In the genomic region with DNA sequence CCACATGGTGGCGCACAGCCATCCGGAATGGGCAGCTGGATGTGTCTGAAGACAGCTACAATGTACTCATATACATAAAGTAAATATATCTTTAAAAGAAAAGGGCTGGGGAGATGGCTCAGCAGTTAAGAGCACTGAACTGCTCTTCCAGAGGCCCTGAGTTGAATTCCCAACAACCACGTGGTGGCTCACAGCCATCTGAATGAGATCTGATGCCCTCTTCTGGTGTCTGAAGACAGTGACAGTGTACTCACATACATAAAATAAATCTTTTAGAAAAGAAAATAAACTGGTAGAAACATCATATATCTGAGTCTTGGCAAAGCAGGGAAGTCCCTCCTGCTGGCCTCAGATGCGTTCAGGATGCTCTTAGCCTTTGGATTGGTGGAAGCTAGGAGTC, we compare ENCODE assay signal across 16 mouse cellular contexts. TPM values are rescaled to one million over a fixed set of nuclear protein-coding genes. Genes with fewer than 3 reads are reported as not detected.
DNase-seq lines count a peak whose midpoint lies in the region; ATAC-seq and TF ChIP-seq lines count a peak whose summit lies in the region.
"Had no signal": no experiment of that assay in that cellular context is flagged by ENCODE, and none has a peak within 500 bp of the region (broad histone marks: within the 10 kb centered on the region; RNA-seq: fewer than 3 reads in every experiment).

No protein-coding gene starts in this region.

- H3K9ac ChIP-seq in hindbrain, embryonic 14.5 days: no peak overlapping the region
- no peak overlapping the region for H3K9ac ChIP-seq in hindbrain, embryonic 11.5 days (ENCODE audit: low read depth, low read length)
- H3K9ac ChIP-seq in liver, embryonic 14.5 days (replicated peaks): no peak overlapping the region
- H3K9ac ChIP-seq in liver, embryonic 11.5 days (ENCODE audit: low read depth, low read length): no peak overlapping the region
- H3K9ac ChIP-seq in ES-Bruce4 (ENCODE audit: low read depth, poor library complexity, severe bottlenecking): no peak overlapping the region
- H3K9ac ChIP-seq: embryonic facial prominence, embryonic 12.5 days; forebrain, embryonic 12.5 days; hindbrain, embryonic 15.5 days; kidney, embryonic 15.5 days; limb, embryonic 15.5 days had no signal

- no peaks in the 10 kb centered on the region for H3K36me3 ChIP-seq in hindbrain, embryonic 14.5 days (replicated peaks; ENCODE audit: control insufficient read depth, insufficient read depth)
- no peaks in the 10 kb centered on the region for H3K36me3 ChIP-seq in hindbrain, embryonic 11.5 days (ENCODE audit: control insufficient read depth, insufficient read depth, low read length)
- H3K36me3 ChIP-seq in liver, embryonic 14.5 days (replicated peaks; ENCODE audit: control insufficient read depth, insufficient read depth, low read depth): no peaks in the 10 kb centered on the region
- no peaks in the 10 kb centered on the region for H3K36me3 ChIP-seq in liver, embryonic 11.5 days (ENCODE audit: control insufficient read depth, insufficient read depth, low read length)
- H3K36me3 ChIP-seq in ES-Bruce4 (ENCODE audit: control insufficient read depth, insufficient read depth, low read length, poor library complexity, severe bottlenecking): no peaks in the 10 kb centered on the region
- H3K36me3 ChIP-seq: embryonic facial prominence, embryonic 12.5 days; forebrain, embryonic 12.5 days; hindbrain, embryonic 15.5 days; kidney, embryonic 15.5 days; limb, embryonic 15.5 days had no signal

- DNase-seq in hindbrain, embryonic 14.5 days (ENCODE audit: low spot score): peak; percentile 31
- DNase-seq in hindbrain, embryonic 11.5 days (ENCODE audit: low spot score): no peak
- DNase-seq in liver, embryonic 14.5 days (ENCODE audit: low read depth in 3 of 3, low spot score in 3 of 3): no peak
- DNase-seq in liver, embryonic 11.5 days (ENCODE audit: low spot score): no peak
- no peak for DNase-seq in testis, postnatal 10 days (ENCODE audit: low spot score)
- no peak for DNase-seq in right cerebral cortex, adult 2 months (ENCODE audit: low spot score in 2 of 2)
- DNase-seq: gastrocnemius, postnatal 14 days; thymus, postnatal 4 days had no signal

- H3K4me1 ChIP-seq in hindbrain, embryonic 14.5 days (replicated peaks; ENCODE audit: control insufficient read depth, insufficient read depth, low read length): no peaks in the 10 kb centered on the region
- H3K4me1 ChIP-seq in hindbrain, embryonic 11.5 days (replicated peaks; ENCODE audit: control insufficient read depth, insufficient read depth, low read length): no peaks in the 10 kb centered on the region
- H3K4me1 ChIP-seq in liver, embryonic 14.5 days (replicated peaks; ENCODE audit: control insufficient read depth in 2 of 2, insufficient read depth in 2 of 2, low read length in 1 of 2): no peaks in the 10 kb centered on the region
- no peaks in the 10 kb centered on the region; the same call in 1 of the 2 replicates for H3K4me1 ChIP-seq in liver, embryonic 11.5 days (replicated peaks; ENCODE audit: control insufficient read depth, insufficient read depth, low read length)
- no peaks in the 10 kb centered on the region for H3K4me1 ChIP-seq in ES-Bruce4 (ENCODE audit: control insufficient read depth, insufficient read depth, low read length)
- no peaks in the 10 kb centered on the region for H3K4me1 ChIP-seq in cortical plate, adult 2 months (ENCODE audit: control insufficient read depth, insufficient read depth, low read length)

- H3K4me3 ChIP-seq in hindbrain, embryonic 14.5 days (replicated peaks; ENCODE audit: low read length): no peak overlapping the region
- no peak overlapping the region for H3K4me3 ChIP-seq in hindbrain, embryonic 11.5 days (ENCODE audit: low read depth, low read length)
- H3K4me3 ChIP-seq in liver, embryonic 14.5 days (ENCODE audit: insufficient read depth in 1 of 2, low read depth in 2 of 2, low read length in 2 of 2): no peak overlapping the region
- H3K4me3 ChIP-seq in liver, embryonic 11.5 days (ENCODE audit: low read depth, low read length): no peak overlapping the region
- no peak overlapping the region for H3K4me3 ChIP-seq in ES-Bruce4 (ENCODE audit: low read depth, low read length)
- no peak overlapping the region for H3K4me3 ChIP-seq in cortical plate, adult 2 months (ENCODE audit: insufficient read depth, low read length)
- H3K4me3 ChIP-seq: embryonic facial prominence, embryonic 12.5 days; forebrain, embryonic 12.5 days; hindbrain, embryonic 15.5 days; kidney, embryonic 15.5 days; limb, embryonic 15.5 days had no signal

- no peak for TF ChIP-seq EP300 in liver, embryonic 14.5 days (IDR thresholded peaks at IDR 0.05; ENCODE audit: low read depth)
- TF ChIP-seq EP300 in ES-Bruce4 (IDR thresholded peaks at IDR 0.05; ENCODE audit: insufficient read depth, low read depth, low read length): no peak

- TF ChIP-seq CTCF in liver, embryonic 14.5 days (IDR thresholded peaks at IDR 0.05; ENCODE audit: low read depth): 0 out of 2 replicates have a peak, but pooled peaks have one; percentile 3
- peak; percentile 0 for TF ChIP-seq CTCF in ES-Bruce4 (IDR thresholded peaks at IDR 0.05; ENCODE audit: low read depth, low read length)
- 0 out of 2 replicates have a peak, but pooled peaks have one; percentile 20 for TF ChIP-seq CTCF in cortical plate, adult 2 months (IDR thresholded peaks at IDR 0.05; ENCODE audit: extremely low read depth, insufficient read depth, low read length)

- H3K27me3 ChIP-seq in hindbrain, embryonic 14.5 days (ENCODE audit: control insufficient read depth, insufficient read depth, low read length): no peaks in the 10 kb centered on the region; the same call in 1 of the 2 replicates
- peaks cover 13% of the 10 kb centered on the region for H3K27me3 ChIP-seq in hindbrain, embryonic 11.5 days (ENCODE audit: control insufficient read depth, insufficient read depth, low read length)
- no peaks in the 10 kb centered on the region; the same call in none of the 2 replicates for H3K27me3 ChIP-seq in liver, embryonic 14.5 days (ENCODE audit: control insufficient read depth, insufficient read depth, low read length)
- H3K27me3 ChIP-seq in liver, embryonic 11.5 days (replicated peaks; ENCODE audit: control insufficient read depth, insufficient read depth, low read length): peaks cover 16% of the 10 kb centered on the region
- no peaks in the 10 kb centered on the region for H3K27me3 ChIP-seq in ES-Bruce4 (ENCODE audit: control insufficient read depth, insufficient read depth, low read length, poor library complexity, severe bottlenecking)

- H3K4me2 ChIP-seq in hindbrain, embryonic 14.5 days (replicated peaks): no peak overlapping the region
- H3K4me2 ChIP-seq in hindbrain, embryonic 11.5 days (replicated peaks; ENCODE audit: low read depth, low read length): no peak overlapping the region
- H3K4me2 ChIP-seq in liver, embryonic 14.5 days (ENCODE audit: low read depth): no peak overlapping the region
- no peak overlapping the region for H3K4me2 ChIP-seq in liver, embryonic 11.5 days
- H3K4me2 ChIP-seq: embryonic facial prominence, embryonic 12.5 days; forebrain, embryonic 12.5 days; hindbrain, embryonic 15.5 days; kidney, embryonic 15.5 days; limb, embryonic 15.5 days had no signal

- no peak for TF ChIP-seq POLR2A in ES-Bruce4 (IDR thresholded peaks at IDR 0.05; ENCODE audit: insufficient read depth, low read length)
- TF ChIP-seq POLR2A in cortical plate, adult 2 months (IDR thresholded peaks at IDR 0.05; ENCODE audit: extremely low read depth, insufficient read depth, low read length): no peak

- H3K9me3 ChIP-seq in hindbrain, embryonic 14.5 days (ENCODE audit: control insufficient read depth, low read length): no peaks in the 10 kb centered on the region
- H3K9me3 ChIP-seq in hindbrain, embryonic 11.5 days (ENCODE audit: control insufficient read depth, low read length): no peaks in the 10 kb centered on the region
- H3K9me3 ChIP-seq in liver, embryonic 14.5 days (ENCODE audit: control insufficient read depth, low read length): no peaks in the 10 kb centered on the region
- H3K9me3 ChIP-seq in liver, embryonic 11.5 days (ENCODE audit: control insufficient read depth, low read length): no peaks in the 10 kb centered on the region
- H3K9me3 ChIP-seq in ES-Bruce4 (replicated peaks; ENCODE audit: control insufficient read depth, insufficient read depth, low read length, poor library complexity, severe bottlenecking): no peaks in the 10 kb centered on the region
- H3K9me3 ChIP-seq: embryonic facial prominence, embryonic 12.5 days; forebrain, embryonic 12.5 days; hindbrain, embryonic 15.5 days; kidney, embryonic 15.5 days; limb, embryonic 15.5 days had no signal

- no peak overlapping the region for H3K27ac ChIP-seq in hindbrain, embryonic 14.5 days
- H3K27ac ChIP-seq in hindbrain, embryonic 11.5 days (ENCODE audit: low read depth, low read length): no peak overlapping the region
- H3K27ac ChIP-seq in liver, embryonic 14.5 days: no peak overlapping the region
- no peak overlapping the region for H3K27ac ChIP-seq in liver, embryonic 11.5 days (ENCODE audit: low read depth, low read length)
- H3K27ac ChIP-seq in ES-Bruce4 (ENCODE audit: insufficient read depth, low read length): no peak overlapping the region
- no peak overlapping the region for H3K27ac ChIP-seq in cortical plate, adult 2 months (ENCODE audit: insufficient read depth, low read length)
- H3K27ac ChIP-seq: embryonic facial prominence, embryonic 12.5 days; forebrain, embryonic 12.5 days; hindbrain, embryonic 15.5 days; kidney, embryonic 15.5 days; limb, embryonic 15.5 days had no signal

- WGBS in hindbrain, embryonic 14.5 days: 60% methylated on average over 4 of the region's 4 CpGs
- 61% methylated on average over 4 of the region's 4 CpGs for WGBS in hindbrain, embryonic 11.5 days
- WGBS in liver, embryonic 14.5 days (ENCODE audit: insufficient replicate concordance): 50% methylated on average over 4 of the region's 4 CpGs
- WGBS in liver, embryonic 11.5 days: 59% methylated on average over 4 of the region's 4 CpGs

- no peak for ATAC-seq in hindbrain, embryonic 14.5 days (ENCODE audit: low FRiP score)
- ATAC-seq in hindbrain, embryonic 11.5 days (ENCODE audit: low FRiP score): no peak
- no peak for ATAC-seq in liver, embryonic 14.5 days (ENCODE audit: insufficient read depth)
- no peak for ATAC-seq in liver, embryonic 11.5 days (replicated peaks; ENCODE audit: low FRiP score)

RNA-seq across cellular contexts. Expression of a gene that starts 3.3 kb away (rescaled TPM):
- polyA plus RNA-seq in hindbrain, embryonic 14.5 days (2014; fragmentation: Nextera tagmentation; extraction: Ambion mirVana): 25.4 and 27.0 TPM in 2 replicates
- 13.5 and 14.0 TPM in 2 replicates for polyA plus RNA-seq in hindbrain, embryonic 11.5 days (2014; fragmentation: Nextera tagmentation; extraction: Ambion mirVana)
- 2.2 and 2.4 TPM in 2 replicates for polyA plus RNA-seq in liver, embryonic 14.5 days (2012; rRNA removed)
- 2.1 and 2.8 TPM in 2 replicates for polyA plus RNA-seq in liver, embryonic 14.5 days (2014; fragmentation: Nextera tagmentation; extraction: Ambion mirVana)
- polyA plus RNA-seq in liver, embryonic 11.5 days (2014; fragmentation: Nextera tagmentation; extraction: Ambion mirVana): 4.4 and 5.5 TPM in 2 replicates
- polyA plus RNA-seq in ES-Bruce4 (2011; ENCODE audit: insufficient read depth, insufficient read length, low read depth, missing spikeins): 1.4 TPM in 2 replicates
- polyA plus RNA-seq in cortical plate, adult 2 months (2012; rRNA removed): 8.5 and 9.9 TPM in 2 replicates

RNA-seq across cellular contexts. Expression of a gene that starts 13.5 kb away (rescaled TPM):
- 0.17 TPM in 1 of 2 replicates, not detected in the other for polyA plus RNA-seq in hindbrain, embryonic 14.5 days (2014; fragmentation: Nextera tagmentation; extraction: Ambion mirVana)
- 0.77 and 1.7 TPM in 2 replicates for polyA plus RNA-seq in hindbrain, embryonic 11.5 days (2014; fragmentation: Nextera tagmentation; extraction: Ambion mirVana)
- 0.03 and 0.06 TPM in 2 replicates for polyA plus RNA-seq in liver, embryonic 14.5 days (2012; rRNA removed)
- 0.14 TPM in 1 of 2 replicates, not detected in the other for polyA plus RNA-seq in liver, embryonic 14.5 days (2014; fragmentation: Nextera tagmentation; extraction: Ambion mirVana)
- polyA plus RNA-seq in liver, embryonic 11.5 days (2014; fragmentation: Nextera tagmentation; extraction: Ambion mirVana): 0.14 and 0.26 TPM in 2 replicates
- polyA plus RNA-seq in ES-Bruce4 (2011; ENCODE audit: insufficient read depth, insufficient read length, low read depth, missing spikeins): 57.2 and 66.7 TPM in 2 replicates
- polyA plus RNA-seq in cortical plate, adult 2 months (2012; rRNA removed): 0.04 and 0.06 TPM in 2 replicates

RNA-seq across cellular contexts. Expression of a gene that starts 36.7 kb away (rescaled TPM):
- 0.17 TPM in 1 of 2 replicates, not detected in the other for polyA plus RNA-seq in hindbrain, embryonic 14.5 days (2014; fragmentation: Nextera tagmentation; extraction: Ambion mirVana)
- 0.24 and 0.39 TPM in 2 replicates for polyA plus RNA-seq in hindbrain, embryonic 11.5 days (2014; fragmentation: Nextera tagmentation; extraction: Ambion mirVana)
- polyA plus RNA-seq in liver, embryonic 14.5 days (2012; rRNA removed): not detected in 2 replicates
- polyA plus RNA-seq in liver, embryonic 14.5 days (2014; fragmentation: Nextera tagmentation; extraction: Ambion mirVana): not detected in 2 replicates
- polyA plus RNA-seq in liver, embryonic 11.5 days (2014; fragmentation: Nextera tagmentation; extraction: Ambion mirVana): not detected in 2 replicates
- polyA plus RNA-seq in ES-Bruce4 (2011; ENCODE audit: insufficient read depth, insufficient read length, low read depth, missing spikeins): 2.1 and 2.6 TPM in 2 replicates
- polyA plus RNA-seq in cortical plate, adult 2 months (2012; rRNA removed): not detected in 2 replicates
- polyA plus RNA-seq: embryonic facial prominence, embryonic 12.5 days; forebrain, embryonic 12.5 days; heart, embryonic 14.5 days; hindbrain, embryonic 15.5 days had no signal

RNA-seq across cellular contexts. Expression of a gene that starts 40.8 kb away (rescaled TPM):
- 0.12 and 0.21 TPM in 2 replicates for polyA plus RNA-seq in hindbrain, embryonic 14.5 days (2014; fragmentation: Nextera tagmentation; extraction: Ambion mirVana)
- polyA plus RNA-seq in hindbrain, embryonic 11.5 days (2014; fragmentation: Nextera tagmentation; extraction: Ambion mirVana): 0.66 and 0.92 TPM in 2 replicates
- polyA plus RNA-seq in liver, embryonic 14.5 days (2012; rRNA removed): 0.01 TPM in 1 of 2 replicates, not detected in the other
- polyA plus RNA-seq in liver, embryonic 14.5 days (2014; fragmentation: Nextera tagmentation; extraction: Ambion mirVana): not detected in 2 replicates
- polyA plus RNA-seq in liver, embryonic 11.5 days (2014; fragmentation: Nextera tagmentation; extraction: Ambion mirVana): 0.22 and 0.40 TPM in 2 replicates
- polyA plus RNA-seq in ES-Bruce4 (2011; ENCODE audit: insufficient read depth, insufficient read length, low read depth, missing spikeins): 15.9 and 16.5 TPM in 2 replicates
- not detected in 2 replicates for polyA plus RNA-seq in cortical plate, adult 2 months (2012; rRNA removed)
- polyA plus RNA-seq: forebrain, embryonic 12.5 days had no signal

Comparison
In these comparisons a context has a peak if more than half of its experiments do, and no peak if none do; other contexts are left out.
1. RNA of a gene that starts 13.5 kb away (polyA plus RNA-seq): 57.2 to 66.7 TPM in ES-Bruce4; 0.77 to 1.7 TPM in hindbrain, embryonic 11.5 days, 0.03 to 0.14 TPM in liver, embryonic 14.5 days, 0.14 to 0.26 TPM in liver, embryonic 11.5 days, 0.04 to 0.06 TPM in cortical plate, adult 2 months and 0.17 TPM in hindbrain, embryonic 14.5 days; every median in the first group is over 10 times any median in the second.
2. Peak in every context shown above with its lines, with median percentiles within 50 percentile points of each other: CTCF ChIP-seq.